Mouse (Mus musculus) frontal cortex, adult 2 months (tissue): ENCODE results near the gene Mmp20. TPM values are rescaled to one million over a fixed set of nuclear protein-coding genes. Genes with fewer than 3 reads are reported as not detected.

Experiments used
- DNase-seq, 2 experiments: peaks; one replicate each; pipeline ENCODE4 v3.0.0; 2022; ENCODE audit warnings: low spot score in 1 of 2; ENCODE audit errors: extremely low spot score in 1 of 2
- polyA plus RNA-seq: library from polyadenylated mRNA; depleted of rRNA; stranded (reverse); fragments of >200 nt; gene quantifications from 2 replicates; pipeline ENCODE4 v1.2.3, GENCODE M21; 2012; rRNA removed

Mmp20 gene
- polyA plus RNA-seq, result not detected in 2 replicates

GRCm38 (mm10) chr9:7627931-7628330, at the start of gene Mmp20:
Gene Mmp20 (plus strand): TSS chr9:7628231.
- DNase-seq, result no peak

GRCm38 (mm10) chr9:7590063-7590462, 38.0 kb upstream of the Mmp20 start:
- no peak for DNase-seq

GRCm38 (mm10) chr9:7593272-7593812, 34.7 kb upstream of the Mmp20 start:
- DNase-seq, result no peak

- DNase-seq, result peak; percentile 75 to 92
These were observed 33.1 kb upstream of the Mmp20 start for GRCm38 (mm10) chr9:7594816-7595540.

GRCm38 (mm10) chr9:7602982-7603742, 24.9 kb upstream of the Mmp20 start:
- peak; percentile 31 to 88 for DNase-seq

- peak in 1 of 2 experiments; percentile 2 for DNase-seq
These were observed 24.0 kb upstream of the Mmp20 start for GRCm38 (mm10) chr9:7604005-7604404.

GRCm38 (mm10) chr9:7605638-7606037, 22.4 kb upstream of the Mmp20 start:
- DNase-seq, result no peak

GRCm38 (mm10) chr9:7622582-7622981, 5.4 kb upstream of the Mmp20 start:
- no peak for DNase-seq

GRCm38 (mm10) chr9:7633936-7634335, 5.9 kb downstream of the Mmp20 start:
- no peak for DNase-seq

GRCm38 (mm10) chr9:7647901-7648300, 19.9 kb downstream of the Mmp20 start:
- DNase-seq, result no peak

GRCm38 (mm10) chr9:7650397-7651180, 22.6 kb downstream of the Mmp20 start:
- DNase-seq, result no peak

GRCm38 (mm10) chr9:7652351-7653085, 24.5 kb downstream of the Mmp20 start:
- DNase-seq, result no peak

- no peak for DNase-seq
These were observed 29.9 kb downstream of the Mmp20 start for GRCm38 (mm10) chr9:7657946-7658345.

- DNase-seq, result no peak
These were observed 31.5 kb downstream of the Mmp20 start for GRCm38 (mm10) chr9:7659469-7660020.

GRCm38 (mm10) chr9:7661371-7661770, 33.3 kb downstream of the Mmp20 start:
- no peak for DNase-seq

GRCm38 (mm10) chr9:7669674-7670073, 41.6 kb downstream of the Mmp20 start:
- DNase-seq, result no peak

- no peak for DNase-seq
These were observed 45.0 kb downstream of the Mmp20 start for GRCm38 (mm10) chr9:7672985-7673384.

- no peak for DNase-seq
These were observed 50.3 kb downstream of the Mmp20 start for GRCm38 (mm10) chr9:7678154-7678837.

GRCm38 (mm10) chr9:7682081-7682618, 54.1 kb downstream of the Mmp20 start:
- no peak for DNase-seq
